Mouse (Mus musculus): ENCODE measurements around the gene Exoc5.
A peak's percentile ranks its signal among the peaks of the same experiment; 100 is the strongest.

Exoc5 gene

GRCm38 (mm10) chr14:49007979-49008378, 58.5 kb downstream of the Exoc5 start:
- DNase-seq (ENCODE audit: low read depth in 1 of 2, low spot score in 2 of 2): no peak

GRCm38 (mm10) chr14:49001655-49002054, 64.8 kb downstream of the Exoc5 start:
- no peak for DNase-seq (ENCODE audit: low read depth in 1 of 2, low spot score in 2 of 2)

GRCm38 (mm10) chr14:48998795-48999194, 67.7 kb downstream of the Exoc5 start:
- DNase-seq (ENCODE audit: low read depth in 1 of 2, low spot score in 2 of 2): no peak

GRCm38 (mm10) chr14:48993861-48994260, 72.6 kb downstream of the Exoc5 start:
- no peak for DNase-seq (ENCODE audit: low read depth in 1 of 2, low spot score in 2 of 2)

GRCm38 (mm10) chr14:48992070-48992580, 74.3 kb downstream of the Exoc5 start:
- DNase-seq (ENCODE audit: low read depth in 1 of 2, low spot score in 2 of 2): no peak

GRCm38 (mm10) chr14:48991144-48991522, 75.3 kb downstream of the Exoc5 start:
- no peak for DNase-seq (ENCODE audit: low read depth in 1 of 2, low spot score in 2 of 2)

GRCm38 (mm10) chr14:48990471-48991143, 75.8 kb downstream of the Exoc5 start:
- no peak for DNase-seq (ENCODE audit: low read depth in 1 of 2, low spot score in 2 of 2)

GRCm38 (mm10) chr14:48989831-48990230, 76.6 kb downstream of the Exoc5 start:
- DNase-seq (ENCODE audit: low read depth in 1 of 2, low spot score in 2 of 2): no peak

- no peak for DNase-seq (ENCODE audit: low read depth in 1 of 2, low spot score in 2 of 2)
Measured at GRCm38 (mm10) chr14:48986231-48986630, 80.2 kb downstream of the Exoc5 start.

GRCm38 (mm10) chr14:48985673-48986072, 80.8 kb downstream of the Exoc5 start:
- DNase-seq (ENCODE audit: low read depth in 1 of 2, low spot score in 2 of 2): peak in 1 of 2 experiments; percentile 21

- no peak for DNase-seq (ENCODE audit: low read depth in 1 of 2, low spot score in 2 of 2)
Measured at GRCm38 (mm10) chr14:48978971-48979388, 87.5 kb downstream of the Exoc5 start.

- DNase-seq (ENCODE audit: low read depth in 1 of 2, low spot score in 2 of 2): no peak
Measured at GRCm38 (mm10) chr14:48971546-48971945, 94.9 kb downstream of the Exoc5 start.

GRCm38 (mm10) chr14:48968670-48969069, 97.8 kb downstream of the Exoc5 start:
- DNase-seq (ENCODE audit: low read depth in 1 of 2, low spot score in 2 of 2): no peak
